9 mouse cellular contexts compared by ENCODE assay signal in genomic region chr8:13740323-13740770, GRCm38 (mm10). TPM values are rescaled to one million over a fixed set of nuclear protein-coding genes. Genes with fewer than 3 reads are reported as not detected.
DNase-seq lines count a peak whose midpoint lies in the region; ATAC-seq and TF ChIP-seq lines count a peak whose summit lies in the region.
"Had no signal": no experiment of that assay in that cellular context is flagged by ENCODE, and none has a peak within 500 bp of the region (broad histone marks: within the 10 kb centered on the region; RNA-seq: fewer than 3 reads in every experiment).

No protein-coding gene starts in this region.

- TF ChIP-seq CTCF in heart, postnatal 0 days (IDR thresholded peaks at IDR 0.05; ENCODE audit: low read depth): no peak

- H3K9ac ChIP-seq in neural tube, embryonic 13.5 days: no peak overlapping the region
- H3K9ac ChIP-seq in heart, postnatal 0 days (replicated peaks; ENCODE audit: low read depth, low read length): 0 out of 2 replicates have a peak overlapping the region, but pooled peaks have one; percentile 15
- no peak overlapping the region for H3K9ac ChIP-seq in forebrain, embryonic 13.5 days

- no peaks in the 10 kb centered on the region for H3K36me3 ChIP-seq in neural tube, embryonic 13.5 days
- H3K36me3 ChIP-seq in heart, postnatal 0 days (replicated peaks; ENCODE audit: control insufficient read depth, insufficient read depth, low read length): no peaks in the 10 kb centered on the region
- H3K36me3 ChIP-seq in forebrain, embryonic 13.5 days (ENCODE audit: poor library complexity, severe bottlenecking): no peaks in the 10 kb centered on the region

- H3K27me3 ChIP-seq in neural tube, embryonic 13.5 days: no peaks in the 10 kb centered on the region
- H3K27me3 ChIP-seq in heart, postnatal 0 days (ENCODE audit: control insufficient read depth, insufficient read depth, low read length): no peaks in the 10 kb centered on the region
- H3K27me3 ChIP-seq in forebrain, embryonic 13.5 days: no peaks in the 10 kb centered on the region

- H3K4me1 ChIP-seq in neural tube, embryonic 13.5 days (replicated peaks): no peaks in the 10 kb centered on the region
- H3K4me1 ChIP-seq in heart, postnatal 0 days (ENCODE audit: control insufficient read depth, insufficient read depth): peaks cover 3% of the 10 kb centered on the region; the same call in 1 of the 2 replicates
- no peaks in the 10 kb centered on the region for H3K4me1 ChIP-seq in forebrain, embryonic 13.5 days

- ATAC-seq in neural tube, embryonic 13.5 days (ENCODE audit: low read depth): no peak
- ATAC-seq in heart, postnatal 0 days (ENCODE audit: insufficient read depth, low read depth): peak; percentile 73
- ATAC-seq in forebrain, embryonic 13.5 days: no peak

- H3K4me3 ChIP-seq in neural tube, embryonic 13.5 days: no peak overlapping the region
- no peak overlapping the region for H3K4me3 ChIP-seq in heart, postnatal 0 days (ENCODE audit: low read depth, low read length)
- no peak overlapping the region for H3K4me3 ChIP-seq in forebrain, embryonic 13.5 days

- H3K9me3 ChIP-seq in neural tube, embryonic 13.5 days: no peaks in the 10 kb centered on the region
- no peaks in the 10 kb centered on the region for H3K9me3 ChIP-seq in heart, postnatal 0 days (replicated peaks; ENCODE audit: control insufficient read depth, low read length)
- H3K9me3 ChIP-seq in forebrain, embryonic 13.5 days (replicated peaks): no peaks in the 10 kb centered on the region

- no peak overlapping the region for H3K4me2 ChIP-seq in neural tube, embryonic 13.5 days
- H3K4me2 ChIP-seq in heart, postnatal 0 days (ENCODE audit: low read depth, low read length): peak overlapping the region; percentile 18; the same call in 1 of the 2 replicates
- no peak overlapping the region for H3K4me2 ChIP-seq in forebrain, embryonic 13.5 days

- TF ChIP-seq EP300 in heart, postnatal 0 days (IDR thresholded peaks at IDR 0.05; ENCODE audit: low read depth): no peak

- DNase-seq in neural tube, embryonic 10.5 days (ENCODE audit: extremely low spot score, low spot score): no peak
- peak; percentile 17 for DNase-seq in embryo, embryonic 10.5 days (ENCODE audit: low spot score)
- DNase-seq in heart, postnatal 0 days (ENCODE audit: low spot score): peak; percentile 67
- DNase-seq in left cerebral cortex, postnatal 25 days (ENCODE audit: low spot score in 2 of 2): peak; percentile 13 to 48
- peak; percentile 54 for DNase-seq in naive thymus-derived CD4-positive, alpha-beta T cell, adult 2 months (ENCODE audit: low read depth)
- no peak for DNase-seq in layer of hippocampus, adult 11-12 months (ENCODE audit: low spot score)

- WGBS in neural tube, embryonic 13.5 days: 53% methylated on average over 6 of the region's 6 CpGs
- 24% methylated on average over 6 of the region's 6 CpGs for WGBS in heart, postnatal 0 days
- WGBS in forebrain, embryonic 13.5 days: 53% methylated on average over 6 of the region's 6 CpGs

- H3K27ac ChIP-seq in neural tube, embryonic 13.5 days (replicated peaks): 0 out of 2 replicates have a peak overlapping the region, but pooled peaks have one; percentile 9
- peak overlapping the region; percentile 85 for H3K27ac ChIP-seq in heart, postnatal 0 days (ENCODE audit: low read depth)
- no peak overlapping the region for H3K27ac ChIP-seq in forebrain, embryonic 13.5 days

- intact Hi-C loops in left cerebral cortex, postnatal 25 days (cut with DNase I): no loop called here

RNA-seq across cellular contexts. Expression of gene Cdc16, which starts 17.1 kb away (rescaled TPM):
- polyA plus RNA-seq in neural tube, embryonic 13.5 days (2015; fragmentation: Nextera tagmentation; extraction: Ambion mirVana): 166 and 175 TPM in 2 replicates
- total RNA-seq in heart, postnatal 0 days (2014; rRNA removed; ENCODE audit: low replicate concordance): 80.9 and 89.3 TPM in 2 replicates
- 52.0 and 53.1 TPM in 2 replicates for polyA plus RNA-seq in heart, postnatal 0 days (2015; fragmentation: Nextera tagmentation; extraction: Ambion mirVana)
- total RNA-seq in left cerebral cortex, postnatal 25 days (2021): 10 to 100 TPM; 49.6 to 51.6 TPM
- 191 and 206 TPM in 2 replicates for polyA plus RNA-seq in forebrain, embryonic 13.5 days (2015; fragmentation: Nextera tagmentation; extraction: Ambion mirVana)

RNA-seq across cellular contexts. Expression of gene Cfap97d2, which starts 34.7 kb away (rescaled TPM):
- 1.3 and 1.8 TPM in 2 replicates for polyA plus RNA-seq in neural tube, embryonic 13.5 days (2015; fragmentation: Nextera tagmentation; extraction: Ambion mirVana)
- total RNA-seq in heart, postnatal 0 days (2014; rRNA removed; ENCODE audit: low replicate concordance): not detected in 2 replicates
- polyA plus RNA-seq in heart, postnatal 0 days (2015; fragmentation: Nextera tagmentation; extraction: Ambion mirVana): 0.10 TPM in 1 of 2 replicates, not detected in the other
- total RNA-seq in left cerebral cortex, postnatal 25 days (2021): 1 to 10 TPM in 1 of 2 experiments, under 1 TPM in 1; 0.76 to 1.4 TPM
- 1.4 and 1.8 TPM in 2 replicates for polyA plus RNA-seq in forebrain, embryonic 13.5 days (2015; fragmentation: Nextera tagmentation; extraction: Ambion mirVana)
- polyA plus RNA-seq: limb, embryonic 11.5 days had no signal

RNA-seq across cellular contexts. Expression of gene Upf3a, which starts 45.1 kb away (rescaled TPM):
- 42.4 and 46.2 TPM in 2 replicates for polyA plus RNA-seq in neural tube, embryonic 13.5 days (2015; fragmentation: Nextera tagmentation; extraction: Ambion mirVana)
- total RNA-seq in heart, postnatal 0 days (2014; rRNA removed; ENCODE audit: low replicate concordance): 5.8 and 6.4 TPM in 2 replicates
- polyA plus RNA-seq in heart, postnatal 0 days (2015; fragmentation: Nextera tagmentation; extraction: Ambion mirVana): 19.6 and 19.7 TPM in 2 replicates
- 10 to 100 TPM; 32.5 to 33.8 TPM for total RNA-seq in left cerebral cortex, postnatal 25 days (2021)
- polyA plus RNA-seq in forebrain, embryonic 13.5 days (2015; fragmentation: Nextera tagmentation; extraction: Ambion mirVana): 40.6 and 42.2 TPM in 2 replicates

Comparison
In these comparisons a context has a peak if more than half of its experiments do, and no peak if none do; other contexts are left out.
1. DNase-seq: peak in embryo, embryonic 10.5 days (single experiment), heart, postnatal 0 days (single experiment), left cerebral cortex, postnatal 25 days (2 of 2) and naive thymus-derived CD4-positive, alpha-beta T cell, adult 2 months (single experiment); none in neural tube, embryonic 10.5 days (single experiment) and layer of hippocampus, adult 11-12 months (single experiment).